Mouse (Mus musculus) hindbrain, embryonic 13.5 days (tissue): ENCODE results near the gene Nme4. TPM values are rescaled to one million over a fixed set of nuclear protein-coding genes. Genes with fewer than 3 reads are reported as not detected.

Experiments used
- ATAC-seq: fragments of 200-750 bp; cut with Nextera tagmentation; 2 replicates; pipeline ENCODE4 v1.8.0; 2017; ENCODE audit warnings: moderate TSS enrichment; ENCODE audit not compliant: low FRiP score
- H3K27ac ChIP-seq: fragments of 300-500 bp; sonication (generic); 2 replicates; pipeline ENCODE4 v1.5.1; 2015; ENCODE audit warnings: inconsistent platforms, mild to moderate bottlenecking, moderate library complexity
- H3K27me3 ChIP-seq: fragments of 300-500 bp; sonication (generic); 2 replicates; pipeline ENCODE4 v1.6.1; 2015; ENCODE audit warnings: mild to moderate bottlenecking, inconsistent platforms
- H3K36me3 ChIP-seq: fragments of 300-500 bp; sonication (generic); 2 replicates; pipeline ENCODE4 v1.6.1; 2015; ENCODE audit warnings: mild to moderate bottlenecking, inconsistent platforms
- H3K4me1 ChIP-seq: fragments of 300-500 bp; sonication (generic); replicated peaks from 2 replicates; pipeline ENCODE4 v1.6.1; 2015; ENCODE audit warnings: inconsistent platforms
- H3K4me2 ChIP-seq: fragments of 300-500 bp; sonication (generic); 2 replicates; pipeline ENCODE4 v1.6.1; 2015; ENCODE audit warnings: inconsistent platforms, mild to moderate bottlenecking, moderate library complexity
- H3K4me3 ChIP-seq: fragments of 300-500 bp; sonication (generic); 2 replicates; pipeline ENCODE4 v1.5.1; 2015; ENCODE audit warnings: mild to moderate bottlenecking, inconsistent platforms
- H3K9ac ChIP-seq: fragments of 300-500 bp; sonication (generic); 2 replicates; pipeline ENCODE4 v1.6.1; 2015; ENCODE audit warnings: mild to moderate bottlenecking, inconsistent platforms
- H3K9me3 ChIP-seq: fragments of 300-500 bp; sonication (generic); 2 replicates; pipeline ENCODE4 v1.6.1; 2016; ENCODE audit warnings: inconsistent platforms
- WGBS: fragments of 180-500 bp; shearing (Covaris S2); methylation state at CpG from one replicate; pipeline ENCODE4 v1.1.7; 2015; 5-methylcytosine and 5-hydroxymethylcytosine counted together
- polyA plus RNA-seq: library from polyadenylated mRNA; unstranded; fragments of >200 nt; fragmentation: Nextera tagmentation; extraction: Ambion mirVana; gene quantifications from 2 replicates; pipeline ENCODE4 v1.2.1, GENCODE M21; 2015

Gene Nme4
- polyA plus RNA-seq, 1 experiment from 2014 or later: 29.8 TPM

GRCm38 (mm10) chr17:26048118-26048517 is 47.3 kb downstream of the Nme4 start:
- H3K9me3 ChIP-seq: no peaks in the 10 kb centered on the region
- WGBS: 91% methylated on average over 8 of the region's 8 CpGs
- peaks cover 32% of the 10 kb centered on the region for H3K4me1 ChIP-seq
- H3K4me3 ChIP-seq: no peak overlapping the region
- no peak overlapping the region for H3K27ac ChIP-seq
- no peak for ATAC-seq
- H3K27me3 ChIP-seq: no peaks in the 10 kb centered on the region
- H3K36me3 ChIP-seq: peaks cover 9% of the 10 kb centered on the region
- no peak overlapping the region for H3K9ac ChIP-seq
- no peak overlapping the region for H3K4me2 ChIP-seq

DNA sequence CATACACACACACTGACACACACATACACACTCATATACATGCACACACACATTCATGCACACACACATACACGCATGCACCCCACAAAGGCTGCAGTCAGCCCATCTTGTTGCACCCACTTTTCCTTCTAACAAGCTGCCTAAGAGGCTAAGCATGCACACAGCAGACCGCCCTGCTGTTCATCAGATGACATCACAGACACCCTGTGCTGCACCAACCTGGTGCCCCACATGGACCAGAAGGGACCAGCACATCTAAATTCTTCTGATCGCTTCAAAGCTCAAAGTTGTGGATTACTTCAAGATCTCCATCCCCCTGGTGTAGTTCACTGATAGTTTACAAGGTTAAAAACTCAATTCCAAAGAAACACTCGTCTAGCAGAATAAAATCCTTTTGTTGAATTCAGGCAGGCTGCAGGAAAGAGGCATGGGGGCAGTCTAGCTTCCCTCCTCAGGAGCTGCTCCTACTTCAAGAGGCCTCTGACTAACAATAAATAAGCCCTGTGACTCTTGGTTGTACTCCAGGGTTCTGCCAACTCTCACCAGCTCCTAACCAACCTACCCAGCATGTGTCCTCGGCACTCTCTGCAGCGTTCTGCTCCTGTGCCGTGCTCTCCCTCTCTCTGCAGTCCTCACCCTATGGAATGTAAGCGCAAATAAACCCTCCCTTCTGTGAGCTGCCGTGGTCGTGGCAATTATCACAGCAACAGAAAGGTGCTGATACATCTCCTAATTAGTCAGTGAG is 49.0 kb downstream of the Nme4 start:
- Histone ChIP-seq H3K27ac (peak overlapping the region; percentile 10), H3K4me3 (no peak overlapping the region), H3K4me1 (peaks cover 46% of the 10 kb centered on the region), H3K9ac (no peak overlapping the region), H3K4me2 (no peak overlapping the region), H3K9me3 (no peaks in the 10 kb centered on the region), H3K36me3 (peaks cover 3% of the 10 kb centered on the region; the same call in 1 of the 2 replicates), H3K27me3 (no peaks in the 10 kb centered on the region)
- 64% methylated on average over 10 of the region's 10 CpGs for WGBS
- no peak for ATAC-seq

DNA sequence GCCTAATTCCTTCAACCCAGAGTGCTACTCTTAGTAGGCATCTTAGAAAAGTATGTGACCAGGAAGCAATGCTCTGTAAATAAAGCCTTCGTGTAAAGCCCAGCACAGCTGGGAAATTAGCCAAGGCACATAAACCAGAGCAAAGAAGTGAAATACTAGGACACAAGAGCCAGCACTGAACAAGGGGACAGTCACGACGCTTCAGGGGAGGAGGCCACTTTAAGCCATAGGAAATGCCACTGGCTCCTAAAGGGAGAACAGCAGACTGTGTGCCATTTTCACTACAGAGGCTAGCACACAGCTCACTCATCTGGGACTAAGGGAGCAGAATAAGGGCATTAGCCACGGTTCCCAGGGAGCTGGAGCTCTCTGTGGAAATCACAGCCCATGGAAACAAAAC is 50.1 kb downstream of the Nme4 start:
- WGBS: 34% methylated on average over 4 of the region's 4 CpGs
- peaks cover 50% of the 10 kb centered on the region for H3K4me1 ChIP-seq
- ATAC-seq: no peak

DNA sequence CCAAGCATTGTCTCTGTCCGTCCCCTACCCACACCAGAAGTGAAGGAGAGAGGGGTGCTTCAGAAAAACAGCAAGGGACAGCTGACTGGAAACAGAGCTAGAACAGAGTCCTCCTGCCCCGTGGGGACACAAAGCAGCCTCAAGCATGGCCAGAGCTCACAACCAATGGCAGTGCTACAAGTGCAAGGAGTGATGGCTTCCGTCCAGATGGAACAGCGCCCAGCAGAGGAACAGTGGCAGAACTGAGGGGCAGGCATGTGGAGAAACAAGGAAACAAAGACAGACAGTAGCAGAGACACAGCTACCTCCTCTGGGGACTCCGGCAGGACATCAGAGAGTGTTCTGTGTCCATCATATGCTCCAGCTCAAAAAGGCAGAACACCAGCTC is 52.2 kb downstream of the Nme4 start:
- Histone ChIP-seq H3K27ac (peak overlapping the region; percentile 90), H3K9ac (peak overlapping the region; percentile 51; the same call in 1 of the 2 replicates), H3K4me1 (peaks cover 50% of the 10 kb centered on the region), H3K27me3 (no peaks in the 10 kb centered on the region), H3K4me2 (peak overlapping the region; percentile 23), H3K36me3 (no peaks in the 10 kb centered on the region), H3K9me3 (no peaks in the 10 kb centered on the region), H3K4me3 (no peak overlapping the region)
- 45% methylated on average over 5 of the region's 5 CpGs for WGBS
- peak; percentile 81 for ATAC-seq

More for the DNA sequence above, 50.1 kb downstream of the Nme4 start:
- H3K27me3 ChIP-seq: no peaks in the 10 kb centered on the region
- H3K4me2 ChIP-seq: no peak overlapping the region
- no peaks in the 10 kb centered on the region for H3K9me3 ChIP-seq
- H3K9ac ChIP-seq: no peak overlapping the region
- H3K36me3 ChIP-seq: peaks cover 2% of the 10 kb centered on the region; the same call in 1 of the 2 replicates
- H3K27ac ChIP-seq: peak overlapping the region; percentile 73
- H3K4me3 ChIP-seq: no peak overlapping the region

DNA sequence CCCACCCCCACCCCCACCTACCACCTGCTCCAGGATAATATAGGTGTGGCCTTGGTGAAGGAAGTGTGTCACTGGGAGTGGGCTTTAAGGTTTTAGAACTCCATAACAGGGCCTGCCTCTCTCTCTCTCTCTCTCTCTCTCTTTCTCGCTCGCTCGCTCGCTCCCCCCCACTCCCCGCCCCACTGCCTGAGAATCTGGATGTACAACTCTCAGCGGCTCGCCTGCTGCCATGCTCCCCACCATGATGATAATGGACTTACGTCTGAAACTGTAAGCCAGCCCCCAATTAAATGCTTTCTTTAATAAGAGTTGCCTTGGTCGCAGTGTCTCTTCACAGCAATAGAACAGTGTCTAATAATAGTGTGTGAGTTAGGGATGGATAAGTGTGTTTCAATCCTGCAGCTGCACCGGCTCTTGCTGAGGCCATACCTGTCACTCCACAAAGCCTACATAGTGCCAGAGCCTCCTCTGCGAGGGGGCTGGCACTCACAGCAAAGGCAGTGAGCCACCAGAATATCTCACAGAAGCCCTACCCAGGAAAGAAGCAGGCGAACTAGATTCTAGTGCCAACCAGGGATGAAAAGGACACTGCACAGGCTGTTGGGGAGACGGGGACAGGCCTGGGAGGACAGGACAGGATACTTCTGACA is 52.7 kb downstream of the Nme4 start:
- WGBS: 66% methylated on average over 13 of the region's 13 CpGs
- Histone ChIP-seq H3K4me2 (peak overlapping the region; percentile 23), H3K4me1 (peaks cover 50% of the 10 kb centered on the region), H3K36me3 (no peaks in the 10 kb centered on the region), H3K9me3 (no peaks in the 10 kb centered on the region), H3K4me3 (no peak overlapping the region), H3K9ac (peak overlapping the region; percentile 51), H3K27me3 (no peaks in the 10 kb centered on the region), H3K27ac (peak overlapping the region; percentile 90)
- ATAC-seq: peak; percentile 38

Other genes starting within 250 kb of the Nme4 start
- 19.4 and 19.8 TPM in 2 replicates for gene Wdr90, start 234.1 kb downstream of the Nme4 start, polyA plus RNA-seq
- gene Mcrip2, start 226.8 kb downstream of the Nme4 start, polyA plus RNA-seq: 11.4 and 11.7 TPM in 2 replicates
- gene Mettl26, start 220.5 kb downstream of the Nme4 start, polyA plus RNA-seq: 63.0 and 65.7 TPM in 2 replicates
- 0.45 and 0.63 TPM in 2 replicates for gene Wfikkn1, start 214.7 kb downstream of the Nme4 start, polyA plus RNA-seq
- gene Rab40c, start 175.9 kb downstream of the Nme4 start, polyA plus RNA-seq: 45.5 and 48.7 TPM in 2 replicates
- gene Pigq, start 150.7 kb downstream of the Nme4 start, polyA plus RNA-seq: 57.1 and 58.9 TPM in 2 replicates
- gene Nhlrc4, start 150.6 kb downstream of the Nme4 start, polyA plus RNA-seq: 0.09 TPM in 1 of 2 replicates, not detected in the other
- gene A930017K11Rik, start 143.0 kb downstream of the Nme4 start, polyA plus RNA-seq: 0.56 and 0.77 TPM in 2 replicates
- gene Capn15, start 109.8 kb downstream of the Nme4 start, polyA plus RNA-seq: 20.4 and 21.6 TPM in 2 replicates
- gene Rab11fip3, start 26.0 kb downstream of the Nme4 start, polyA plus RNA-seq: 28.7 and 29.5 TPM in 2 replicates
- 33.5 and 34.9 TPM in 2 replicates for gene Decr2, start 5.3 kb downstream of the Nme4 start, polyA plus RNA-seq
- 3.0 and 3.7 TPM in 2 replicates for gene Tmem8, start 17.7 kb upstream of the Nme4 start, polyA plus RNA-seq
- gene Mrpl28, start 27.9 kb upstream of the Nme4 start, polyA plus RNA-seq: 177 and 178 TPM in 2 replicates
- 8.5 and 9.7 TPM in 2 replicates for gene Axin1, start 43.1 kb upstream of the Nme4 start, polyA plus RNA-seq
- 0.30 and 0.36 TPM in 2 replicates for gene Pdia2, start 103.5 kb upstream of the Nme4 start, polyA plus RNA-seq
- gene Rgs11, start 107.3 kb upstream of the Nme4 start, polyA plus RNA-seq: 9.0 and 9.5 TPM in 2 replicates
- gene Arhgdig, start 112.2 kb upstream of the Nme4 start, polyA plus RNA-seq: 65.7 and 75.1 TPM in 2 replicates
- gene Fam234a, start 148.6 kb upstream of the Nme4 start, polyA plus RNA-seq: 30.8 and 31.4 TPM in 2 replicates
- 117 and 118 TPM in 2 replicates for gene Luc7l, start 157.3 kb upstream of the Nme4 start, polyA plus RNA-seq